Mouse (Mus musculus) brown adipose tissue, adult 24 weeks (tissue): ENCODE measurements at regions not wholly inside any gene's neighbourhood (a gene's known extent, or its start where the extent isn't known, plus 50 kb on each side); places are given as distances from the start of the nearest gene placed in this dataset.

Experiments used
- H3K27ac ChIP-seq: fragments of 200-500 bp; replicated peaks from 2 replicates; pipeline ENCODE4 v1.5.1; 2012; ENCODE audit warnings: low read depth, mild to moderate bottlenecking, low read length
- H3K4me1 ChIP-seq: fragments of 200-500 bp; 2 replicates; pipeline ENCODE4 v1.6.1; 2012; ENCODE audit warnings: low read length, mixed read lengths; ENCODE audit not compliant: control insufficient read depth, insufficient read depth, insufficient read length
- H3K4me3 ChIP-seq: fragments of 200-500 bp; 2 replicates; pipeline ENCODE4 v1.5.1; 2012; ENCODE audit warnings: low read depth, mild to moderate bottlenecking, low read length, moderate library complexity; ENCODE audit not compliant: insufficient read depth

DNA sequence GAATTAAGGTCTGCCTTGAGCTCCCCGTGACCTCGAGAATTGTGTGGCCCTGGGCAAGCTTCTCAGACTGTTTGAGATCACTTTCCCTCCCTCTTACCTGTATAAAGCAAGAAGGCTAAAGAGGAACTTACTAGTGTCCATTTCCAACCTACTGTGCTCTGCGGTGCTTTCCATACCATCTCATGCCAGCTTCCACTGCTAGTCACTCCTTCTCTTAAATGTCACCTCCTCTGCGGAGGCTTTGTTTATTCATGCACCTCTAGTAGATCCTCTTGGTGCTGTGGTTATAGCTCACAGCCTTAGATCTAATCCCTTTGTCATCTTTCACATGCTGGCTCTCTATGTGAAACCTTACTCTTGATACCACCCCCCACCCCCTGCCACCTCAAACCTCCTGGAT is 2310.3 kb upstream of the Lrrc6 start:
- Histone ChIP-seq H3K4me1 (no peaks in the 10 kb centered on the region), H3K4me3 (no peak overlapping the region), H3K27ac (no peak overlapping the region)

- no peaks in the 10 kb centered on the region for H3K4me1 ChIP-seq
- H3K27ac ChIP-seq: no peak overlapping the region
- no peak overlapping the region for H3K4me3 ChIP-seq
These were observed 2309.9 kb upstream of the Lrrc6 start for GRCm38 (mm10) chr15:68810593-68810992.

- Histone ChIP-seq H3K4me1 (no peaks in the 10 kb centered on the region), H3K27ac (no peak overlapping the region), H3K4me3 (no peak overlapping the region)
These were observed 2307.5 kb upstream of the Lrrc6 start for GRCm38 (mm10) chr15:68808175-68808574.

DNA sequence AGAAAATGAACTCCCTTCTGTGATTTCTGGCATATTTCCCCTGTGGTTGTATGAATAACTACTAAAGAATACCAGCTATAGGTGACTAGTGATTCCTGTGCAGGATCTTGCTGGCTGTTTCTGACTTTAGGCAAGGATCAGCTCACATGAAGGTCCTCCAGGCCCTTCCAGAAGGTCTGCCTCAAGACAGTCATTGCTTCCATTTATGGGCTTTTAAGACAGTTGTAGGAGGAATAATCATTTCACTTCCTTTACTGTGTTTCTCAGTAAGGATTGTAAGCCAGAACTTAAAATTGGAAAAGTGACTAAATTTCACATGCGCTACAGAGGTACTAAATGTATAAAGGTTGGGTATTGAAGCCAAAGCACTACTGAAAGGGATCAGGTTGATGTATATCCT is 2303.5 kb upstream of the Lrrc6 start:
- Histone ChIP-seq H3K4me1 (no peaks in the 10 kb centered on the region), H3K27ac (no peak overlapping the region), H3K4me3 (no peak overlapping the region)

DNA sequence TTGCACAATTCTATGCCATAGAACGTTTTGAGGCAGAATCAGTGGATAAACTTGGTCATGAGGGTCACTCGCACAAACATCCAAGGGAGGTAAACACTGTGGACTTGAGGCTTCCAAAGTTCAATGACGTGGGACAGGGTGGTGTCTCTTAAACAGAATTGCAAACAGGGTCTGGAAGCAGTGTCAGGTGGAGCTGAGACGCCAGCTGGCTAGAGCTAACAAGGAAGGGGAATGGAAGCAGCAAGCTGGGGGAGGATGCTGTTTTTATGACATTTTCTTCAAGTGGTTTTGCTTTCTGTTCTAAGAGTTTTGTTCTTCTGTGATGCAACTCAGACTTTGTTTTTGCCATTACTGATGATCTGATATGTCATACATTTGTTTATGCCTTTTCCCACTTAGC is 2301.1 kb upstream of the Lrrc6 start:
- Histone ChIP-seq H3K4me3 (no peak overlapping the region), H3K4me1 (no peaks in the 10 kb centered on the region)

DNA sequence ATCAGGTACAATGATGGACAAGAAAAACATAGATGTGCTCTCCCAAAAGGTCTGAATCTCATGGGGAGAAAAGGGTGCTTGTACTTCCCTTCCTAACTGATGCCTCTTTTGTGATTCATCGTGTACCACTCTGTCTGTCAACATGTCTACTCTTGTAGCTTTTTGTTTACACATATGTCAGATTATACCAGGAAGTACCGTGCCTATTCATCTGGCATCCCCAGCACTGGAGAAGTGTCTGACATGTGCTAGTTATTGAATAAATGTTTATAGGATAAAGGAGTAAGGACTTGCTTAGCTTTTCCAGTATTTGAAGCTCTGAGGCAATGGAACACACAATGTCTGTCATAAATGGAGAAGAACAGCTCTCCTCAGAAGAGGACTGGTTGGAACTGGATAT is 2296.7 kb upstream of the Lrrc6 start:
- Histone ChIP-seq H3K4me3 (no peak overlapping the region), H3K4me1 (no peaks in the 10 kb centered on the region), H3K27ac (no peak overlapping the region)

More for the DNA sequence above, 2301.1 kb upstream of the Lrrc6 start:
- no peak overlapping the region for H3K27ac ChIP-seq

DNA sequence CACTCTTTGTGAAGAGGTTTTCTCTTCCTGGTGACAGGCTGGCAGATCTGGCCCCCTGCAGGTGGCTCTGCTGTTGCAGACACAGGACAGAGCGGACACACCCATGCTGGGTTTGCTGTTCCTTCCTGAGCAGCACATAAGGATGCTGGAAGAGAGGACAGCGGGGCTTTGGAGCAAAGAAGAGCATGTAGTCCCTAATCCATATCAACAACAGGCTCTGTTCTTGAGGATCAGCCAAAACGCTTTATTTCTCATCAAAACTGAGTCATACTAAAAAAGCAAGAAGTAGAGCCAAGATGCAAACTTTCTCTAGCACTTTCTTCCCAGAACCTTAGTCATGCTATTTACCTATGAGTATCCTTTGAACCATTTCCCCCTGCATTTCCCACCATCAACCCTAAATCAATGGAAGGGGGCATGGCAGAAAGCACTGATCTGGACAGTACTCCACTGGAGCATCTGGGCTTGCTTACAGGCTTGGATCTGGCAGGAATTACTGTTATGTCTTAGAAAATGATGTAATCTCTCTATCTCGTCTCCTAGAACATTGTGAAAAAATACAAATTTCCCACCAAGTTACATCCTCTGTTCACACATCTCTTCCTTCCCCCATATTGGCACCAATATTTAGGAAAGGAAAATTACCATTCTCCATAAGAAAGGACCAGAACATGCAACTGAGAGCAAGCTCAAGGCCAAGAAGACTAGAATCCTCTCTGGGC is 2294.7 kb upstream of the Lrrc6 start:
- Histone ChIP-seq H3K27ac (no peak overlapping the region), H3K4me1 (no peaks in the 10 kb centered on the region), H3K4me3 (no peak overlapping the region)

GRCm38 (mm10) chr15:68759948-68760347 is 2259.2 kb upstream of the Lrrc6 start:
- no peaks in the 10 kb centered on the region for H3K4me1 ChIP-seq
- H3K4me3 ChIP-seq: no peak overlapping the region
- H3K27ac ChIP-seq: no peak overlapping the region

- Histone ChIP-seq H3K4me1 (no peaks in the 10 kb centered on the region), H3K4me3 (no peak overlapping the region), H3K27ac (no peak overlapping the region)
These were observed 2254.5 kb upstream of the Lrrc6 start for GRCm38 (mm10) chr15:68755255-68755654.

DNA sequence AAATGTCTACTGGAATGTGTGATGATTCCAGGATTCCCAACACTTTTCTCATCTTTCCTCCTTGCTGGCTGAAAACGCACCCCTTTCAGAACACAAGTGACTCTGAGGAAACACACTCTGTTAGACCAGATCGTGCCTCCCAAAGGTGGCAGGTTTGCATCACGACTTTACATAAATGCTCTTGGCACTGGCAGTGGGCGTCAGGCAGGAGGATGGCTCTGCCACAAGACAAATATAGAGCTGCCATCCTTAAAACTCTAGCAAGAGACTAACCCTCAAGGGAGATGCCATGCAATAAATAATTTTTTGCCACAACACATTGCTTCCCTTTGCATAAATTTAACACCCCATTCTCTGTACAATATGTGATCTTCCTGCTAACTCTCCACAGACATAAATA is 2254.1 kb upstream of the Lrrc6 start:
- Histone ChIP-seq H3K4me1 (no peaks in the 10 kb centered on the region), H3K4me3 (no peak overlapping the region), H3K27ac (no peak overlapping the region)

- Histone ChIP-seq H3K4me3 (no peak overlapping the region), H3K27ac (no peak overlapping the region), H3K4me1 (no peaks in the 10 kb centered on the region)
These were observed 2238.6 kb upstream of the Lrrc6 start for GRCm38 (mm10) chr15:68739344-68739743.

GRCm38 (mm10) chr15:68721250-68721649 is 2220.5 kb upstream of the Lrrc6 start:
- Histone ChIP-seq H3K4me1 (no peaks in the 10 kb centered on the region), H3K4me3 (no peak overlapping the region), H3K27ac (no peak overlapping the region)

DNA sequence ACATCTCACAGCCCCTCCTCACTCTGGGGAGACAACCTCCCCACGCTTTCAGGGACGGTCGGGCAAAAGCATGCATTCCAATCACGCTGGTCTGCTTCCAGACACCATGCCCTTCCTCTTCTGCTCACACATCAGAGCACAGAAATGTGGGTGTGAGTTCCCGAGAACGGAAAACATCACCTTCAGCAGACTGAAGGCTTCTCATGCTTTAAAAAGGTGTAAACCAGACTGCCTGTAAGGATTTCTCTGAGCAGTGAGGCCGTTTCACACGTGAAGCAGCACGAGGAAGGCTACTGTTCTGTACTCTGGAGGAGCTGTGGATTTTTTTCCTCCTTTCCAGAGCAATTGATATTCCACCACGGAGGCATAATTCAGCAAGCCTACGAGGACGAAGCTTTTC is 2218.8 kb upstream of the Lrrc6 start:
- H3K27ac ChIP-seq: no peak overlapping the region
- H3K4me3 ChIP-seq: no peak overlapping the region
- H3K4me1 ChIP-seq: no peaks in the 10 kb centered on the region

- Histone ChIP-seq H3K4me3 (no peak overlapping the region), H3K4me1 (no peaks in the 10 kb centered on the region), H3K27ac (no peak overlapping the region)
These were observed 2213.6 kb upstream of the Lrrc6 start for GRCm38 (mm10) chr15:68714337-68714736.

GRCm38 (mm10) chr15:68707306-68707705 is 2206.6 kb upstream of the Lrrc6 start:
- H3K27ac ChIP-seq: no peak overlapping the region
- H3K4me1 ChIP-seq: no peaks in the 10 kb centered on the region
- no peak overlapping the region for H3K4me3 ChIP-seq

DNA sequence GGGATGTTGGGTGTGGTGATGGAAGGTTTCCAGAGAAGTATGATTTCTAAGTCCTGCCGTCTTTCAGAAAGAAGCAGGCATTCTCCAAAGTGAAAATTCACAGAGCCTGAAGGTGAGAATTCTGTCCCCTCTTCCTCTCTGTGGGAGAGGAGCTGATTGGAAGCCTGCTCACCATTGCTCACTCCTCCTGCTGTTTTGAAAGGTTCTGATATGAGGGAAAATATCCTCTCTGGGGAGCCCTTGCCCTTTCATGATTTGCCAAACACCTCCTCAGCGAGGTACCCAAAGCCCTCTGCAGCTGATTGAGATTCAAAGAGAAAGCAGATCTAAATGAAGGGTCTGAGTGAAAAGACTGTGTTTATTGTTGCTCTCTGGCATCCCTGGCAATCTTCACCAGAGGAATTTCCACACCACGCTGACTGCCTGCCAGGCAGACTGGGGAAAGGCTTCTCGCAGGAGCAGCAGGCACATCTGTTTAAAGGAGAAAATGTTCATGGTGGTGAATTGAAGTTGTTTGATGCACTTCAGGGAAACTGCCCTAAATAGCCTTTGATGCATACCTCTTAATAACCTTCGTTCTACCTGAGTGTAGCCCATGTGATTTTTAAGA is 2194.4 kb upstream of the Lrrc6 start:
- H3K4me3 ChIP-seq: no peak overlapping the region
- H3K27ac ChIP-seq: no peak overlapping the region
- H3K4me1 ChIP-seq: no peaks in the 10 kb centered on the region
